Mouse (Mus musculus) c-Kit-positive CD71-positive TER-119-negative erythroid progenitor cells, embryonic 14.5 days (primary cell): ENCODE data around the gene Eif2a.
A peak's percentile ranks its signal among the peaks of the same experiment; 100 is the strongest.
"Not testable (repeated sequence)": the region's sequence is repeated elsewhere in the genome, so short reads cannot be mapped to it uniquely, and the experiment has no call there.

Experiments used
- DNase-seq: peaks from one replicate; pipeline ENCODE4 v3.0.0-alpha.2; 2013; ENCODE audit warnings: low read depth

The Eif2a gene

DNA sequence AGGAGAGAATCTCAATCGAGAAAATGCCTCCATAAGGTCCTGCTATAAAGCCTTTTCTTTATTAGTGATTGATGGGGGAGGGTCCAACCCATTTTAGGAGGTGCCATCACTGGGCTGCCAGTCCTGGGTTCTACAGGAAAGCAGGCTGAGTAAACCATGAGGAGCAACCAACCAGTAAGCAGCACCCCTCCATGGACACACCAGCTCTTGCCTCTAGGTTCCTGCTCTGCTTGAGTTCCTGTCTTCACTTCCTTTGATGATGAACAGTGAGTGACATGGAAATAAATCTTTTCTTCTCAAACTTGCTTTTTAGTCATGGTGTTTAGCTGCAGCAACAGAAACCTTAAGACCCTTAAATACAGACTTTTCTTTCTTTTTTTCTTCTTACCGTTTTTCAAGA is 4.3 kb upstream of the Eif2a start:
- no peak for DNase-seq

GRCm38 (mm10) chr3:58523386-58523785 is 2.2 kb upstream of the Eif2a start:
- DNase-seq: no peak

DNA sequence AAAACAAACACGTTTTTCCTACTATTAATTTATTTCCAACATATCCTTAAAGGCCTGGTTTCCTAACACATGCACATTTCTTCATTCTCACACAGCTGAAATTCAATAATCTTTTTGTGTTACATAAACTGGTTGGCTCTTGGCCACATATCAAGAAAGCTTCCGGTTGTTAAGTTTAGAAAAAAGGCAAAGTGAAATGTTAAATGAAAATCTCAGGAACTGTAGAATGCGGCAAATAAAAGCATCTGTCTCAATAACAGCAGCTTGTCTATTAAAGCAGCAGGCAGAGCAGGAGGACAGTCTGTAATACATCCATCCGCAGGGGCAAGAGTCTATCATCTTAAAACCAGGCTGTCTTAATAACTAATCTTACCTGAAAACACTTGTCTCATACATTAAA is 1.4 kb upstream of the Eif2a start:
- no peak for DNase-seq

DNA sequence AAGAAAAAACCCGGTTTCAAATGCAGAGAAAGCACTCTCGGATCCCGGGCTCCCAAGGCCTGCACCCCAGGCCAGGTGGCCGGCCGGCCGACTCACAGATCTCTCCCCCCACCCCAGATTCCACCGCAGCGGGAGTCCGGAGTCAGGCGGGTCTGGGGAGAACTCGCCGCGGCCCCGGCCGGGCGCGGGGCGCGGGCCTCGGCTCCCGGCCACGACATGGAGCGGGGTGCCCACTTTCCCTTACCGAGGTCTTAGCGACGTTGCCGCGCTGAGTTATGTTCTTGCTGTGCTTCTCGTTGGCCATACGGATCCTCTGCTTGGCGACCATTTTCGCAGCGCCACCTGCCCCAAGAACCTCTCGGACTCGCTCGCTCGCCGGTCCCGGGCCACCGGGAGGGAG is 455 bp upstream of the Eif2a start:
- no peak for DNase-seq

GRCm38 (mm10) chr3:58526408-58526737 is 752 bp downstream of the Eif2a start:
- DNase-seq: peak; percentile 34

GRCm38 (mm10) chr3:58536573-58536972 is 11.0 kb downstream of the Eif2a start:
- no peak for DNase-seq

- no peak for DNase-seq
Observed at GRCm38 (mm10) chr3:58552001-58552811, 26.6 kb downstream of the Eif2a start.

- no peak for DNase-seq
Observed at GRCm38 (mm10) chr3:58556649-58557048, 31.0 kb downstream of the Eif2a start.

- no peak for DNase-seq
Observed at GRCm38 (mm10) chr3:58559887-58560286, 34.3 kb downstream of the Eif2a start.

DNA sequence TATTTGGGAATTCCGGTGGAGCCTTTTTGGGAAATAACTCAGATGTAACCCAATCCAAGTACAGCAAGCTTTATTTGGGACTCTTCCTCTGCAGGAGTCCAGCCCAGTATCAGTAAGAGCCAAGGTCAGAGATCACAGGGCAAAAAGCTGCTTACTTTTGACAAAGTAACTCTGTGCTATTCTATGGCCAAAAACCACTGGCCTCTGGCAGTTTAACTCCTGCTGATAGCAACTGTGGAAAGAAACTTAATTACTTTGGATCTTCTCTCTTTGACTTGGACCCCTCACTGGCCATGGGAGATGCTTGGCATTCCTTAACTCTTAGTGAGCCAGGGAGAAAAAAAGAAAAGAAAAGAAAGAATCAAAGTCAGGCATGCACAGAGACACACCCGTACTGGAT is 35.8 kb downstream of the Eif2a start:
- no peak for DNase-seq

GRCm38 (mm10) chr3:58570821-58571220 is 45.2 kb downstream of the Eif2a start:
- DNase-seq: no peak

DNA sequence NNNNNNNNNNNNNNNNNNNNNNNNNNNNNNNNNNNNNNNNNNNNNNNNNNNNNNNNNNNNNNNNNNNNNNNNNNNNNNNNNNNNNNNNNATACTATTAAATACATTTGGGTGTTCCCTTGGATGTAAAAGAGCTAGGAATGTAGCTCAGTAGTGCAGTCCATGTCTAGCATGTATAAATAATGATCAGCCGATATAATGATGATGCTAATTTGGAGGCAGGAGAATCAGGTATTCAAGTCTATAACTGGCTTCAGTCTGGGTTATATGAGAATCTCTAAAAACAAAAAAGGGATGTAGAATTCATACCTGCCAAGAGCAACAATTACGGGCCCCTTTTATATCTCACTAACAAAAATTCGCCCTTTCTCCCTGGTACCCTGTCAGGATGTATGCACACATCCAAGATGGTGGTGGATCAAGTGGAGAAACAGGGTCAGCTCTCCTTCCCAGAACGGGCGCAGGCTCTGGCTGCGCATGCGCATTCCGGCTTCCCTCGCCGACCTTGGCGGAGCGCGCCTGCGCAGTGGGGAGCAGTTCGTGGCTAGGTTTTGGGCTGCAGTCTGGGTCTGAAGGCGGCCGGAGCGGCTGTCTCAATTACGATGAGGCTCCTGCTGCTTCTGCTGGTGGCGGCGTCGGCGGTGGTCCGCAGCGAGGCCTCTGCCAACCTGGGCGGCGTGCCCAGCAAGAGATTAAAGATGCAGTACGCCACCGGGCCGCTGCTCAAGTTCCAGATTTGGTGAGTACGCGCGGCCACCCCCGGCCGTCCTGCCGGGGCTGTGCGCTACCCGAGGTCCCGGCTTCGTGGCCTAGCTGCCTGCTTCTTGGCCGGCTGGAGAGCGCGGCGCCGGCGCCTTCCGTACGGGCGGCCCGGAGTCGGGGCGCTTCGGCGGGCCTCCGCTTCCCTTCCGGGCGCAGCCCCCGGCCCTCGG is 50.8 kb downstream of the Eif2a start, which contains the start of gene Selenot:
Gene Selenot (plus strand): TSS at position 500 of the 930 bp plus-strand sequence.
- DNase-seq: peak; percentile 89

DNA sequence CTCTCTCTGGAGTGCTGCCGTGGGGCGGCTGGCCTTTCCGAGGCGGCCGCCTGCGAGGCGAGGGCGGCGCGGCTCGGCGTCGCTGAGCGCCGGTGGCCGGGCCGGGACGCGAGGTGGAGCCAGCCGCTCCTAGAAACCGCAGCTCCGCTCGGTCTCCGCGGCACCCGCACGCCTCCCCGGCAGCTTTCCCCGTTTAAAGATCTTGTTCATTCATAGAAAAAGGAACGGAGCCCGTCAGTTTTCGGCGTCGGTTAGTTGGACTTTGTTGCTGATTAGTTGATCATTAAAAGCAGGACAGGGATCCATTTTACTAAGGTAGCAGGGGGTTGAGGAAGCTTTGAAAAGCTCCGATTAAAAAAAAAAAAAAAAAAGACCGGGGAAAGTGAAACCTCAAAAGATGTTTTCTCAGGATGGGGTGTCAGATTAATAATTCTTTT is 51.5 kb downstream of the Eif2a start:
- no peak for DNase-seq

DNA sequence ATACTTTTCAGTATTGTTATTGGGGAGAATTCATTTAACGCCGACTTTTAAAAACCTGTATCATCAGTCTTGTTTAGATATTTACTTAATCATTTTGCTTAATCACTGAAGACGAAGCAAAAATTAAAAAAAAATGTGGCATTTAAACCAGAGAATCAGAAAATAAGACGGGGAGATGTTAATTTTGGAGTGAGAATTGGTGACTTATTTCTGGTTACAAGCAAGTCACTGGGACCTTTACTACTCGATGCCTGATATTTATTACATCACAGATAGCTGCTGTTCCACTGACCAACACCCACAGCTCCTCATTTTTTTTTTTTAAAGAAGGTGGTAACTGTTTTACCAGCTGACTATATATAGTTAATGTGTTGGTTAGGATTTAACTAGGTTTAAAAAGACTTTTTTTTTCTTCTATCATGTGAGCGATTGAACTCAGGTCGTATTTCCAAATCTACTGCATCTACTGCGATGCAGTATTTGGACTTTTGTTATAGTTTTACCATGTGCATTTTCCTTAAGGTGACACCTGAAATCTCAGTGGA is 52.0 kb downstream of the Eif2a start:
- DNase-seq: no peak

GRCm38 (mm10) chr3:58581530-58581929 is 55.9 kb downstream of the Eif2a start:
- DNase-seq: no peak

DNA sequence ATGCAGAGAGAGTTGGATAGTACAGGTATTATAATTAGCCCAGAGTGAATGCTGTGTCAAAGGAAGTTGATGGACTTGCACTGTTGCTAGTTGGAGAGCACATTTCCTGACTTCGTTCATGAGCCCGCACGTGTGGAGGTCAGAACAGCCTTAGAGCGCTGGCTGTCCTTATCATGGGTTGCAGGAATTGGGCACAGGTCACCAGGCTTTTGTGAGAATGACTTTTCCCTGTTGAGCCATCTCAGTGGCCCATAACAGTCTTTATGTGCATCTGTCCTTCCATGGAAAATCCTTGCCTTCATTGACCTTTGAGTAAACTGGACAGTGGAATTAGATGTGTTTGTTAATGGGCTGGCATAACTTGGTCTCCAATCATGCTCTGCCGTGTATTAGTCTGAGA is 56.7 kb downstream of the Eif2a start:
- no peak for DNase-seq

- peak; percentile 60 for DNase-seq
Observed at GRCm38 (mm10) chr3:58582788-58583426, 57.3 kb downstream of the Eif2a start.

DNA sequence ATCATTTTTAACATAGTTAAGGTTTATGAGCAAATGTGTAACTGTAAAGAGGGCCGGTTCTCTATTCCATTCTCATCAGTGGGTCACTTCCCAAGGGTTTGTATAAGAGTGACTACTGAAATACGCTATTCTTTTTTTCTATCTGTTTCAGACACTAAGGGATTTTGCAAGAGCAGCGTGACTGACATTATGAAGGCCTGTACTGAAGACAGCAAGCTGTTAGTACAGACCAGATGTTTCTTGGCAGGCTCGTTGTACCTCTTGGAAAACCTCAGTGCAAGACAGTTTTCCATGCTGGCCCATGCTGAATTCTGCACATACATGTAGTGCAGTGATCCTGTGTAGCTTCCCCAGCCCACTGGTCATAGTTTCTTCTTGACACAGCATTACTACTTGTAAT is 64.9 kb downstream of the Eif2a start:
- DNase-seq: not testable (repeated sequence)

DNA sequence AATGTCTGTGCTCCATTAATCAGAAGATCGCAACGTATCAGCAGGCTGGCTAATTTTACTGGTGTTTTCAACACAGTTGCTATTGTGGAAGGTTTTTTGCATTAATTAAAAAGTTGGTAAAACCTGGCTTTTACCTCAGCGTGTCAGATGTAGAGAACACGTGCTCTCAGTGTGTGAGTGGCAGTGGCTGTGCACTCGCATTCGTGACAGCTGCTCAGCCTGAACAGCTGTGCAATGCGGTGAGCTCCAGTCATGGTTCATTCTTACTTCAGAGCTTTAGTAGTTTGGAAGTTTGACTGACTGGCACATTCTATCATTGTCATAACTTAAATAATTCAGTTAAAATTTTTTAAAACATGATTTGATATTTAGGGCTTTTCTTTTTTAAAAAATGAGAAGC is 67.0 kb downstream of the Eif2a start:
- DNase-seq: not testable (repeated sequence)

DNA sequence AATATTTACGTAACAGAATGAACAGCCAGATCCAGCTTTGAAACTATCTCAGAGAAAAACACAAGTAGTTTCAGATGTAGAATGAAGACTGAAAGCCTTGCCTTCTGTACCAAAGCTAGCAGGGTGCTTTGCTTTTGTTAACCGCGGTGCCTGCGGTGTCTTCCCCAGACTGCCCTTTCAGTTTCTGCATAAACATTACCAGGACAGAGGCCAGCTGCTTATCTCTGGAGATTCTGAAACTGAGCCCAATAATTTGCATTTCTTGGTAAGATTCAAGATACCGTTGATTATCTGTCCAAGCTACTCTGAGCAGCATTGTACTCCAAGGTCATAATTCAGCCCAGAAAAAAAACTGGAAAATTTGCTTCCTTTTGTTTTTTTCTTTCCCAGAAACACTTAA is 68.0 kb downstream of the Eif2a start:
- no peak for DNase-seq
